Mouse (Mus musculus) midbrain, embryonic 11.5 days (tissue): ENCODE data around the gene Cxcl14. TPM values are rescaled to one million over a fixed set of nuclear protein-coding genes. Genes with fewer than 3 reads are reported as not detected.

Experiments used
- ATAC-seq: fragments of 200-750 bp; cut with Nextera tagmentation; 2 replicates; pipeline ENCODE4 v1.8.0; 2017; ENCODE audit warnings: moderate TSS enrichment, moderate library complexity; ENCODE audit not compliant: low FRiP score
- DNase-seq: peaks from one replicate; pipeline ENCODE4 v3.0.0; 2015; ENCODE audit warnings: low spot score; ENCODE audit errors: missing footprints
- H3K27ac ChIP-seq: fragments of 300-500 bp; sonication (generic); 2 replicates; pipeline ENCODE4 v1.5.1; 2014; ENCODE audit warnings: low read depth, low read length
- H3K27me3 ChIP-seq: fragments of 300-500 bp; sonication (generic); 2 replicates; pipeline ENCODE4 v1.6.1; 2014; ENCODE audit warnings: mild to moderate bottlenecking, low read length, moderate library complexity, mixed read lengths; ENCODE audit not compliant: control insufficient read depth, insufficient read depth
- H3K36me3 ChIP-seq: fragments of 300-500 bp; sonication (generic); 2 replicates; pipeline ENCODE4 v1.6.1; 2014; ENCODE audit warnings: mild to moderate bottlenecking, low read length, moderate library complexity, mixed read lengths; ENCODE audit not compliant: control insufficient read depth, insufficient read depth
- H3K4me1 ChIP-seq: fragments of 300-500 bp; sonication (generic); 2 replicates; pipeline ENCODE4 v1.6.1; 2014; ENCODE audit warnings: low read length; ENCODE audit not compliant: control insufficient read depth, insufficient read depth
- H3K4me2 ChIP-seq: fragments of 300-500 bp; sonication (generic); 2 replicates; pipeline ENCODE4 v1.6.1; 2014; ENCODE audit warnings: mild to moderate bottlenecking, moderate library complexity
- H3K4me3 ChIP-seq: fragments of 300-500 bp; sonication (generic); 2 replicates; pipeline ENCODE4 v1.5.1; 2014; ENCODE audit warnings: low read depth, low read length
- H3K9ac ChIP-seq: fragments of 300-500 bp; sonication (generic); 2 replicates; pipeline ENCODE4 v1.6.1; 2014; ENCODE audit warnings: low read length
- H3K9me3 ChIP-seq: fragments of 300-500 bp; sonication (generic); 2 replicates; pipeline ENCODE4 v1.6.1; 2016; ENCODE audit warnings: low read length; ENCODE audit not compliant: control insufficient read depth
- WGBS: fragments of 180-500 bp; shearing (Covaris S2); extraction: QIAGEN DNeasy Blood & Tissue Kit; methylation state at CpG from one replicate; pipeline ENCODE4 v1.1.7; 2014; 5-methylcytosine and 5-hydroxymethylcytosine counted together
- polyA plus RNA-seq: library from polyadenylated mRNA; unstranded; fragments of >200 nt; fragmentation: Nextera tagmentation; extraction: Ambion mirVana; gene quantifications from 2 replicates; pipeline ENCODE4 v1.2.1, GENCODE M21; 2014

Cxcl14 gene
- polyA plus RNA-seq, 1 experiment from 2014 or later, result 9.3 TPM

DNA sequence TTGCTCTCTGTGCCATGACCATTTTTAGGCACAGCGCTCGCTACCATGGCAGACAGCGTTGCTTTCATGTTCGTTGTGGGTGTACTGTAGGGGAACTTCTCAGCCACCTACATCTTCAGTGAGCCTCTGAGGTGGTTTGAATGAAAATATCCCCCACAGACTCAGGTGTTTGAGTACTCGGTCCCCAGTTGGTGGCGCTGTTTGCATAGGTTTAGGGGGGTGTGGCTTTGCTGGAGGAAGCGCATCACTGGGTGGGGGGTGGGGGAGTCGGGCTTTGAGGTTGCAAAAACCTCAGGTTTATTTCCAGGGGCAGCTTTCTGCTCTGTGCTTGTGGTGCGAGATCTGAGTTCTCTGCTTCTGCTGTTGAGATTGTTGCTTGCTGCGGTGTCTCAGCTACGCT is 3.0 kb upstream of the Cxcl14 start:
- WGBS, result 91% methylated on average over 11 of the region's 11 CpGs
- ATAC-seq (no peak), DNase-seq (no peak)
- Histone ChIP-seq H3K9ac (no peak overlapping the region), H3K9me3 (no peaks in the 10 kb centered on the region), H3K4me3 (no peak overlapping the region), H3K4me2 (no peak overlapping the region), H3K27me3 (peaks cover 35% of the 10 kb centered on the region), H3K36me3 (no peaks in the 10 kb centered on the region), H3K27ac (no peak overlapping the region), H3K4me1 (peaks cover 14% of the 10 kb centered on the region)

DNA sequence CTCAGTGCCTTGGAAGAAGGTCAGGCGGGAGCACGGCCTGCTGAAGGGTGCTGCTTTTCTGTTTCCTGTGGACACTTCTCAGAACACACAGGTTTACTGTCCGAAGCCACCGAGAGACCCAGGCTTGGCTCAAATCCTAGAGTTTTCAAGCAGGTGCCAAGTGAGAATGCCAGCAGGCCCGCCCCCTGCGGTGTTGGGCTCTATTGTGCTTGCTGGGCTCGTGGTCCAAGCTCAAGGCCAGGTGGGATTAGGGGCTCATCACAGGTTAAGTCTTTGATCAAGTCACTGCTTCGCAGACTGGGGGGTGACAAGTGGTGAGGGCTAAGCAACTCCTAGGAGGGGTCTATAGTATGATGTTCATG is 289 bp upstream of the Cxcl14 start:
- ATAC-seq (peak; percentile 33), DNase-seq (peak; percentile 90)
- peak overlapping the region; percentile 52 for H3K4me3 ChIP-seq
- H3K36me3 ChIP-seq, result no peaks in the 10 kb centered on the region
- H3K9ac ChIP-seq, result peak overlapping the region; percentile 72
- no peaks in the 10 kb centered on the region for H3K9me3 ChIP-seq
- H3K27me3 ChIP-seq, result peaks cover 56% of the 10 kb centered on the region
- H3K4me1 ChIP-seq, result peaks cover 14% of the 10 kb centered on the region
- peak overlapping the region; percentile 78 for H3K4me2 ChIP-seq
- 6% methylated on average over 8 of the region's 8 CpGs for WGBS
- no peak overlapping the region for H3K27ac ChIP-seq

DNA sequence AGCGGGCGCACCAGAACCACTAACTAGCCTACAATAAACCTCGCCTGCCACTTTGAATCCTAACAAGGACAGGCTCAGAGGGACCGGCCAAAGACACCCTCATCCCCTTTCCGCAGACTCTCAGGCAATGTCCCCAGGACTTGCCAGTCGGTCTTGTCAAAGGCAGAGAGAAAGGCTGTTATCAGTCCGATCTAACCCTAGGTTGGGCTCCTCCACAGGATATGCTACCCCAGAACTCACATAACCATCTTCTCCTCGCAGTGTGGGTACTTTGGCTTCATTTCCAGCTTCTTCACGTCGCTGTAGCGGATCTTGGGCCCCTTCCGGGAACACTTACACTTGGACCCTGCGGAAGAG is 787 bp downstream of the Cxcl14 start:
- Histone ChIP-seq H3K4me3 (peak overlapping the region; percentile 52), H3K27me3 (peaks cover 56% of the 10 kb centered on the region), H3K9me3 (no peaks in the 10 kb centered on the region), H3K9ac (peak overlapping the region; percentile 72), H3K27ac (no peak overlapping the region), H3K4me1 (peaks cover 14% of the 10 kb centered on the region), H3K36me3 (no peaks in the 10 kb centered on the region), H3K4me2 (peak overlapping the region; percentile 78)
- peak; percentile 95 for DNase-seq
- 2% methylated on average over 13 of the region's 13 CpGs for WGBS
- no peak for ATAC-seq

DNA sequence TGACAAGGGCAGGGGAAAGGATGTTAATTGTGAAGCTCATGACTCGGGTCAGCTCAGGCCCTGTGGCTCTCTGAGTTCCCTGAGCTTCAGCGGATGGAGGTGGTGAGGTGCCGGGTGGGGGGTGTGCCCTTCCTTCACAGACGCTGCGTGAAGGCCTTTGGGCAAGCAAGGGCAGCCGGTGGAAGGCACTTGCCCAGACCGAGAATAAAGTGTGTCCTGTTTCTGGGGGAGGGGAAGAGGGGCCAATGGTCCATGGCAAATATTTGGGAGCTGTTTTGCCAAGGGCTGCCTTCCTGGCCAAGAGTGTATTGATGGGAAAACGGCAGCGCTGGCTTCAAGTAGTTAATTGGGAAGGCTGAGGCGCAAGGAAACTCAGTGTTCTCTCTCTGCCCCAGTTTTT is 1.4 kb downstream of the Cxcl14 start:
- WGBS, result 2% methylated on average over 10 of the region's 10 CpGs
- H3K4me2 ChIP-seq, result peak overlapping the region; percentile 78
- peak; percentile 93 for DNase-seq

DNA sequence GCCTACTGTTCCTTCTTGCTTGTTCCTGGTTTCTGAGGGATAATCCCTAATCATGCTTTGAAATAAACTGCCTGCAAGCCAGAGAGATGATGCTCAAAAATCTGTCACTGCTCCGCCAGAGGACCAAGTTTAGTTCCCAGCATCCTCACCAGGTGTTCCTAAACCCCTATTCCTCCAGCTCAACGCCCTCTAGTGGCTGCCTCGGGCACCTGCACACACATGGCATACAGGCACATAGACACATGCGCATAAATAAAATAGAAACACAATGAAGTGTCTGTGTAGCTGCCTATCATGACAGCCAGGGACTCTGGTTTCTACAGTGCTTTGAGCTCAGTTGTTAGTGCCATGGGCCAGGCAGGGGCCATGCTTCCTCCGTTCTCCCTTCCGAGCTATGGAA is 6.4 kb downstream of the Cxcl14 start:
- no peaks in the 10 kb centered on the region for H3K36me3 ChIP-seq
- no peak overlapping the region for H3K27ac ChIP-seq
- H3K4me1 ChIP-seq, result peaks cover 8% of the 10 kb centered on the region
- ATAC-seq, result no peak
- 83% methylated on average over 6 of the region's 6 CpGs for WGBS
- no peaks in the 10 kb centered on the region for H3K9me3 ChIP-seq
- H3K4me2 ChIP-seq, result no peak overlapping the region
- H3K9ac ChIP-seq, result no peak overlapping the region
- DNase-seq, result no peak
- no peak overlapping the region for H3K4me3 ChIP-seq
- peaks cover 32% of the 10 kb centered on the region for H3K27me3 ChIP-seq

More for the DNA sequence above, 1.4 kb downstream of the Cxcl14 start:
- Histone ChIP-seq H3K4me3 (peak overlapping the region; percentile 52), H3K9ac (no peak overlapping the region), H3K27me3 (peaks cover 56% of the 10 kb centered on the region), H3K27ac (no peak overlapping the region), H3K9me3 (no peaks in the 10 kb centered on the region), H3K4me1 (peaks cover 14% of the 10 kb centered on the region), H3K36me3 (no peaks in the 10 kb centered on the region)
- ATAC-seq, result no peak

DNA sequence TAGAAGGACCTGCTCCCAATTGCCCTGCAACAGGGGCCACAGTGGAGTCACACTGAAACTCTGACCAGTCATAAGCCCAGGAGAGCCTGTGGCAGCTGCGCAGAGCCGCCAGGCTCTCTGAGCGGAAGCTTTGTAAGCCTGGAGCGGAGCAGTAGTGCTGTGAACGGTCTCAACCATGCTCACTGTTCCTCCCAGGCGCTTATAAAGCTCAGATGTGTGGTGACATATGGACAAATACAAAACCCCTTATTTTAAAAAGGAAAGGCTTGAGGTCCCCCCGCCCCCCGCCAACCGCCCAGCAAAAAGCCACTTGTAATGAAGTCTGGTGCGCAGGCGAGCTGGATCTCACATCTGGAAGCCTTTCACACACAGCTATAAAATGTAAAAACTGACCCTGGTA is 7.1 kb downstream of the Cxcl14 start:
- no peak overlapping the region for H3K9ac ChIP-seq
- peaks cover 24% of the 10 kb centered on the region for H3K27me3 ChIP-seq
- 71% methylated on average over 11 of the region's 11 CpGs for WGBS
- H3K36me3 ChIP-seq, result no peaks in the 10 kb centered on the region
- ATAC-seq (no peak), DNase-seq (no peak)
- no peak overlapping the region for H3K4me2 ChIP-seq
- H3K9me3 ChIP-seq, result no peaks in the 10 kb centered on the region
- H3K27ac ChIP-seq, result no peak overlapping the region
- H3K4me1 ChIP-seq, result peaks cover 5% of the 10 kb centered on the region; the same call in 1 of the 2 replicates
- H3K4me3 ChIP-seq, result no peak overlapping the region

DNA sequence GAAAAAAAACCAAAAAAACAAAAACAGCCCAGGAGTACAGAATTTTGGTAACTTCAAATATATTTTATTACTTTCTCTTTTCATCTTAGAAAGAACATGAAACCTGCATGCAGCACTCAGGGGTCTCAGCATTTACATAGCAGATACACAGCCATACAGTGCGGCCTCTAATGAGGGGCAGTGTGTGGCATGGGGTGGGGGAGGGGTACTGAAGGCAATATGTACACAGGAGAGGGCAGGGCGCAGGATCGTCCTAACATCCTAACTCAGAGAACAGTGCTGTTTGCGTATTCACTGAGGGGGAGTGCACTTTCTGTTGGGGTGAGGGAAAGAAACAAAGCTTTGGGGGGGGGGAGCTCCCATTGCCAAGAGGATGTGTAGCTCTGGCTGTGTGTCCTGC is 7.8 kb downstream of the Cxcl14 start:
- H3K27me3 ChIP-seq, result peaks cover 18% of the 10 kb centered on the region
- WGBS, result 49% methylated on average over 4 of the region's 4 CpGs
- DNase-seq (no peak), ATAC-seq (no peak)
- H3K9ac ChIP-seq, result no peak overlapping the region
- H3K27ac ChIP-seq, result no peak overlapping the region
- no peaks in the 10 kb centered on the region for H3K9me3 ChIP-seq
- no peak overlapping the region for H3K4me2 ChIP-seq
- no peaks in the 10 kb centered on the region for H3K36me3 ChIP-seq
- H3K4me3 ChIP-seq, result no peak overlapping the region
- H3K4me1 ChIP-seq, result peaks cover 5% of the 10 kb centered on the region; the same call in 1 of the 2 replicates

DNA sequence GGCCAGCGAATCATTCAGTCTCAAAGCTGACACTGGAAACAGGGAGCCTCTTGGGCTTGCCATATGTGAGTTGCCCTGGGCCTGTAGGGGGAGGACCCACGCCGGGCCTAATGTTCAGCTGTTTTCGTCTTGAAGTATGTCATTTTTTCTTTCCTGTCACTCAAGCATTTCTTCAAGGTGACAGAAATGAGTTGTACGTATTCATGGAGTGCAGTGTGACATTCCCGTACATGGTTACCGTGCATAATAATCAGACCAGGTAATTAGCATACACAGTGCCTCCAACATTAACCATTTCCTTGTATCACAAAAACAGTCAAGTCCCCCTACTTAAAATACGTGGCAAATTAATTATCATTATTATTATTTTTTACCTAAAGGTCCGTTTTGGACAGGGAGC is 9.3 kb downstream of the Cxcl14 start:
- ATAC-seq, result no peak
- Histone ChIP-seq H3K4me1 (peaks cover 5% of the 10 kb centered on the region; the same call in 1 of the 2 replicates), H3K27me3 (peaks cover 5% of the 10 kb centered on the region), H3K36me3 (no peaks in the 10 kb centered on the region), H3K27ac (no peak overlapping the region), H3K9ac (no peak overlapping the region), H3K9me3 (no peaks in the 10 kb centered on the region), H3K4me2 (no peak overlapping the region), H3K4me3 (no peak overlapping the region)
- DNase-seq, result no peak
- WGBS, result 83% methylated on average over 9 of the region's 9 CpGs

DNA sequence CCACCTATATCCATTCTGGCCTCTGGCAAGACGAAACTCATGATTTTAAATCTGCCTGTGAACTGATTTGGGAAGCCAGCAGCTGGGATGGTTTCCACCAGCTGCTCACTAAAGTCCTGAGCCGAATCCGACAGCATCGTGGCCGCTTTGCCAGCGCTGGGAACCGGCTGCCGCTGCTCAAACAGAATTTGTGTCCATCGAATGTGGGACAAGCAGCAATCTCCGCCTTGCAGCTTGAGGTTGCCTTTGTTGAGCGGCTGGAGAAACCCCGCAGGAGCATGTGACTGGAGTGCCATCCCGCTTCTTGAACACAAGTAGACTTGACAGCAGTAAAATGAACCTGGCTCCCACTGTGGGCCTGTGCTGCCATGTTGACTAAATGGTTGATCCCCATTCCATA is 13.0 kb downstream of the Cxcl14 start:
- H3K4me1 ChIP-seq, result no peaks in the 10 kb centered on the region
- no peak overlapping the region for H3K4me3 ChIP-seq
- H3K9me3 ChIP-seq, result no peaks in the 10 kb centered on the region
- no peak for DNase-seq
- H3K27ac ChIP-seq, result no peak overlapping the region
- no peak for ATAC-seq
- no peak overlapping the region for H3K9ac ChIP-seq
- H3K27me3 ChIP-seq, result peaks cover 4% of the 10 kb centered on the region
- H3K4me2 ChIP-seq, result no peak overlapping the region
- 89% methylated on average over 13 of the region's 13 CpGs for WGBS
- no peaks in the 10 kb centered on the region for H3K36me3 ChIP-seq

DNA sequence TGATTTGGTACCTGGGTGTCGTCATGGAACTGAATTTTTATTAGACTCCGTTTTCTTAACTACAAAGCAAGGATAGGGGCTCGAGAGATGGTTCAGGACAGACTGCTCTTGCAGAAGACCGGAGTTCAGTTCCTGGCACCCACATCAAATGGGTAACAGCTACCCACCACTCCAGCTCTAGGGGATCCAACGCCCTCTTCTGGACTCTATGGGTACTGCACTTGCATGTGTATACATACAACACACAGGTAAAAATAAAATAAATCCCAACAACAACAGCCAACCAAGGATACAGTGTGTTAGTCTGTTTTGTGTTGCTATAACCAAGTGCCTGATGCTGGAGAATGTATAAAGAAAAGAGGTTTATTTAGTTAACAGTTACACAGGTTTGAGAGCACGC is 16.0 kb downstream of the Cxcl14 start:
- H3K4me2 ChIP-seq, result no peak overlapping the region
- DNase-seq, result no peak
- H3K9me3 ChIP-seq, result no peaks in the 10 kb centered on the region
- no peaks in the 10 kb centered on the region for H3K27me3 ChIP-seq
- H3K4me3 ChIP-seq, result no peak overlapping the region
- no peaks in the 10 kb centered on the region for H3K4me1 ChIP-seq
- no peak overlapping the region for H3K9ac ChIP-seq
- no peak overlapping the region for H3K27ac ChIP-seq
- no peaks in the 10 kb centered on the region for H3K36me3 ChIP-seq
- 82% methylated on average over 6 of the region's 6 CpGs for WGBS
- ATAC-seq, result no peak
